Mouse (Mus musculus): ENCODE measurements around the gene Lmtk2. TPM values are rescaled to one million over a fixed set of nuclear protein-coding genes. Genes with fewer than 3 reads are reported as not detected.

The Lmtk2 gene
- total and polyA plus RNA-seq, 2 experiments from 2014 or later: 7.1 to 58.8 TPM

- TF ChIP-seq CTCF (IDR thresholded peaks at IDR 0.05; ENCODE audit: low read depth): no peak
- Histone ChIP-seq H3K9ac (replicated peaks; ENCODE audit: low read length) (no peak overlapping the region), H3K27ac (no peak overlapping the region), H3K4me2 (ENCODE audit: low read depth, low read length) (no peak overlapping the region), H3K4me3 (ENCODE audit: low read length) (no peak overlapping the region), H3K4me1 (ENCODE audit: insufficient read depth, low read length) (peaks cover 12% of the 10 kb centered on the region), H3K27me3 (ENCODE audit: insufficient read depth, low read length) (no peaks in the 10 kb centered on the region), H3K9me3 (ENCODE audit: low read length) (no peaks in the 10 kb centered on the region), H3K36me3 (ENCODE audit: insufficient read depth, low read length) (peaks cover 19% of the 10 kb centered on the region; the same call in 1 of the 2 replicates)
- WGBS: 87% methylated on average over 7 of the region's 7 CpGs
- ATAC-seq (no peak), DNase-seq (ENCODE audit: low spot score) (no peak)
Observed at GRCm38 (mm10) chr5:144218061-144218460, 117.8 kb downstream of the Lmtk2 start.

- no peak for TF ChIP-seq CTCF (IDR thresholded peaks at IDR 0.05; ENCODE audit: low read depth)
- Histone ChIP-seq H3K4me3 (ENCODE audit: low read length) (no peak overlapping the region), H3K9ac (replicated peaks; ENCODE audit: low read length) (no peak overlapping the region), H3K27me3 (ENCODE audit: insufficient read depth, low read length) (no peaks in the 10 kb centered on the region), H3K4me2 (ENCODE audit: low read depth, low read length) (no peak overlapping the region), H3K9me3 (ENCODE audit: low read length) (no peaks in the 10 kb centered on the region), H3K27ac (no peak overlapping the region), H3K36me3 (ENCODE audit: insufficient read depth, low read length) (peaks cover 13% of the 10 kb centered on the region; the same call in 1 of the 2 replicates), H3K4me1 (ENCODE audit: insufficient read depth, low read length) (peaks cover 12% of the 10 kb centered on the region)
- DNase-seq (ENCODE audit: low spot score): no peak
- WGBS: 66% methylated on average over 12 of the region's 12 CpGs
- ATAC-seq: no peak
Observed at GRCm38 (mm10) chr5:144219306-144219705, 119.1 kb downstream of the Lmtk2 start.

- no peak for ATAC-seq
- Histone ChIP-seq H3K4me2 (ENCODE audit: low read depth, low read length) (no peak overlapping the region), H3K27ac (no peak overlapping the region), H3K27me3 (ENCODE audit: insufficient read depth, low read length) (no peaks in the 10 kb centered on the region), H3K9ac (replicated peaks; ENCODE audit: low read length) (no peak overlapping the region), H3K4me1 (ENCODE audit: insufficient read depth, low read length) (peaks cover 12% of the 10 kb centered on the region), H3K4me3 (ENCODE audit: low read length) (no peak overlapping the region), H3K9me3 (ENCODE audit: low read length) (no peaks in the 10 kb centered on the region), H3K36me3 (ENCODE audit: insufficient read depth, low read length) (peaks cover 9% of the 10 kb centered on the region; the same call in 1 of the 2 replicates)
- no peak for TF ChIP-seq CTCF (IDR thresholded peaks at IDR 0.05; ENCODE audit: low read depth)
- no peak for DNase-seq (ENCODE audit: low spot score)
- 90% methylated on average over 5 of the region's 5 CpGs for WGBS
Observed at GRCm38 (mm10) chr5:144219936-144220335, 119.7 kb downstream of the Lmtk2 start.

GRCm38 (mm10) chr5:144221305-144221704 lies 121.1 kb downstream of the Lmtk2 start:
- no peak for TF ChIP-seq CTCF (IDR thresholded peaks at IDR 0.05; ENCODE audit: low read depth)
- DNase-seq (ENCODE audit: low spot score): no peak
- Histone ChIP-seq H3K36me3 (ENCODE audit: insufficient read depth, low read length) (0 out of 2 replicates have a peak, but pooled peaks cover 1% of the 10 kb centered on the region), H3K27me3 (ENCODE audit: insufficient read depth, low read length) (no peaks in the 10 kb centered on the region), H3K4me3 (ENCODE audit: low read length) (no peak overlapping the region), H3K4me2 (ENCODE audit: low read depth, low read length) (no peak overlapping the region), H3K27ac (no peak overlapping the region), H3K9me3 (ENCODE audit: low read length) (no peaks in the 10 kb centered on the region), H3K4me1 (ENCODE audit: insufficient read depth, low read length) (peaks cover 12% of the 10 kb centered on the region), H3K9ac (replicated peaks; ENCODE audit: low read length) (no peak overlapping the region)
- no peak for ATAC-seq
- WGBS: 66% methylated on average over 4 of the region's 4 CpGs

GRCm38 (mm10) chr5:144222811-144223502 lies 122.7 kb downstream of the Lmtk2 start:
- H3K9me3 ChIP-seq (ENCODE audit: low read length): no peaks in the 10 kb centered on the region
- ATAC-seq (peak; percentile 80), DNase-seq (ENCODE audit: low spot score) (peak; percentile 59)
- H3K4me1 ChIP-seq (ENCODE audit: insufficient read depth, low read length): peaks cover 12% of the 10 kb centered on the region
- no peaks in the 10 kb centered on the region for H3K27me3 ChIP-seq (ENCODE audit: insufficient read depth, low read length)
- peak overlapping the region; percentile 91 for H3K4me2 ChIP-seq (ENCODE audit: low read depth, low read length)
- H3K9ac ChIP-seq (replicated peaks; ENCODE audit: low read length): peak overlapping the region; percentile 74
- no peak for TF ChIP-seq CTCF (IDR thresholded peaks at IDR 0.05; ENCODE audit: low read depth)
- WGBS: 2% methylated on average over 25 of the region's 25 CpGs
- H3K4me3 ChIP-seq (ENCODE audit: low read length): peak overlapping the region; percentile 76
- no peaks in the 10 kb centered on the region for H3K36me3 ChIP-seq (ENCODE audit: insufficient read depth, low read length)
- peak overlapping the region; percentile 84 for H3K27ac ChIP-seq

GRCm38 (mm10) chr5:144223503-144223862 lies 123.2 kb downstream of the Lmtk2 start, which contains the start of gene Tecpr1:
TSS of gene Tecpr1 (minus strand) at chr5:144223615.
- peak; percentile 33 for TF ChIP-seq CTCF (IDR thresholded peaks at IDR 0.05; ENCODE audit: low read depth)
- Histone ChIP-seq H3K27ac (peak within 1 kb of the TSS; percentile 84), H3K4me1 (ENCODE audit: insufficient read depth, low read length) (peaks cover 12% of the 10 kb centered on the region), H3K4me2 (ENCODE audit: low read depth, low read length) (peak within 1 kb of the TSS; percentile 91), H3K9me3 (ENCODE audit: low read length) (no peaks in the 10 kb centered on the region), H3K9ac (replicated peaks; ENCODE audit: low read length) (peak within 1 kb of the TSS; percentile 74), H3K36me3 (ENCODE audit: insufficient read depth, low read length) (no peaks in the 10 kb centered on the region), H3K27me3 (ENCODE audit: insufficient read depth, low read length) (no peaks in the 10 kb centered on the region), H3K4me3 (ENCODE audit: low read length) (peak within 1 kb of the TSS; percentile 76)
- 2% methylated on average over 37 of the region's 37 CpGs for WGBS
- ATAC-seq (peak; percentile 96), DNase-seq (ENCODE audit: low spot score) (peak; percentile 97)

Measured in hindbrain, postnatal 0 days (tissue).